Mouse (Mus musculus): ENCODE measurements around the gene Gm49336.

Gene Gm49336

GRCm38 (mm10) chr14:60251281-60252003 lies at the start of gene Gm49336, which contains the start of gene Nupl1:
TSS of gene Gm49336 (minus strand) at chr14:60251507.
TSS of gene Nupl1 (minus strand) at chr14:60251431.
- peak; percentile 100 for DNase-seq (ENCODE audit: low spot score)

GRCm38 (mm10) chr14:60301024-60301423 lies 49.7 kb upstream of the Gm49336 start:
- peak; percentile 22 for DNase-seq (ENCODE audit: low spot score)

- DNase-seq (ENCODE audit: low spot score), result peak; percentile 60
These were observed 49.1 kb upstream of the Gm49336 start for GRCm38 (mm10) chr14:60300224-60300991.

GRCm38 (mm10) chr14:60295531-60295930 lies 44.2 kb upstream of the Gm49336 start:
- DNase-seq (ENCODE audit: low spot score), result no peak

GRCm38 (mm10) chr14:60290363-60290762 lies 39.1 kb upstream of the Gm49336 start:
- no peak for DNase-seq (ENCODE audit: low spot score)

GRCm38 (mm10) chr14:60286194-60286863 lies 35.0 kb upstream of the Gm49336 start:
- no peak for DNase-seq (ENCODE audit: low spot score)

- DNase-seq (ENCODE audit: low spot score), result no peak
These were observed 24.3 kb upstream of the Gm49336 start for GRCm38 (mm10) chr14:60275301-60276276.

GRCm38 (mm10) chr14:60273346-60273745 lies 22.0 kb upstream of the Gm49336 start:
- DNase-seq (ENCODE audit: low spot score), result no peak

GRCm38 (mm10) chr14:60269333-60269732 lies 18.0 kb upstream of the Gm49336 start:
- DNase-seq (ENCODE audit: low spot score), result no peak

GRCm38 (mm10) chr14:60264990-60265876 lies 13.9 kb upstream of the Gm49336 start, which contains the start of gene Mtmr6:
TSS of gene Mtmr6 (plus strand) at chr14:60265228.
- DNase-seq (ENCODE audit: low spot score), result peak; percentile 100

- no peak for DNase-seq (ENCODE audit: low spot score)
These were observed 11.0 kb upstream of the Gm49336 start for GRCm38 (mm10) chr14:60262316-60262715.

- no peak for DNase-seq (ENCODE audit: low spot score)
These were observed 6.5 kb upstream of the Gm49336 start for GRCm38 (mm10) chr14:60257851-60258250.

- DNase-seq (ENCODE audit: low spot score), result no peak
These were observed 5.8 kb upstream of the Gm49336 start for GRCm38 (mm10) chr14:60257101-60257500.

- peak; percentile 37 for DNase-seq (ENCODE audit: low spot score)
These were observed 5.0 kb upstream of the Gm49336 start for GRCm38 (mm10) chr14:60256356-60256755.

- DNase-seq (ENCODE audit: low spot score), result no peak
These were observed 3.5 kb upstream of the Gm49336 start for GRCm38 (mm10) chr14:60254774-60255173.

- no peak for DNase-seq (ENCODE audit: low spot score)
These were observed 2.2 kb upstream of the Gm49336 start for GRCm38 (mm10) chr14:60253466-60253865.

GRCm38 (mm10) chr14:60252004-60253000 lies 995 bp upstream of the Gm49336 start:
- no peak for DNase-seq (ENCODE audit: low spot score)

- DNase-seq (ENCODE audit: low spot score), result no peak
These were observed 428 bp downstream of the Gm49336 start for GRCm38 (mm10) chr14:60250879-60251278.

- DNase-seq (ENCODE audit: low spot score), result no peak
These were observed 941 bp downstream of the Gm49336 start for GRCm38 (mm10) chr14:60250366-60250765.
